Comparison of ENCODE assay signal across 20 mouse cellular contexts in genomic region chr12:85164996-85165395, GRCm38 (mm10). TPM values are rescaled to one million over a fixed set of nuclear protein-coding genes. Genes with fewer than 3 reads are reported as not detected.
DNase-seq lines count a peak whose midpoint lies in the region; ATAC-seq and TF ChIP-seq lines count a peak whose summit lies in the region.
"Had no signal": no experiment of that assay in that cellular context is flagged by ENCODE, and none has a peak within 500 bp of the region (broad histone marks: within the 10 kb centered on the region; RNA-seq: fewer than 3 reads in every experiment).

No protein-coding gene starts in this region.

- no peak overlapping the region for H3K4me3 ChIP-seq in heart, adult 2 months
- H3K4me3 ChIP-seq in heart, embryonic 10.5 days, result no peak overlapping the region
- no peak overlapping the region for H3K4me3 ChIP-seq in CH12.LX (replicated peaks in 1 of 3; ENCODE audit: low read depth in 2 of 3, low read length in 2 of 3, poor library complexity in 1 of 3)
- H3K4me3 ChIP-seq in hindbrain, embryonic 10.5 days, result no peak overlapping the region
- H3K4me3 ChIP-seq: embryonic facial prominence, embryonic 12.5 days; hindbrain, embryonic 13.5 days; intestine, embryonic 15.5 days had no signal

- no peaks in the 10 kb centered on the region for H3K27me3 ChIP-seq in heart, adult 2 months (ENCODE audit: control insufficient read depth, insufficient read depth, low read length)
- H3K27me3 ChIP-seq in heart, embryonic 10.5 days (ENCODE audit: insufficient read depth, poor library complexity, severe bottlenecking), result peaks cover 2% of the 10 kb centered on the region; the same call in 1 of the 2 replicates
- peaks cover 7% of the 10 kb centered on the region for H3K27me3 ChIP-seq in CH12.LX (replicated peaks)
- 0 out of 2 replicates have a peak, but pooled peaks cover 5% of the 10 kb centered on the region for H3K27me3 ChIP-seq in hindbrain, embryonic 10.5 days (ENCODE audit: insufficient read depth, poor library complexity, severe bottlenecking)
- H3K27me3 ChIP-seq: embryonic facial prominence, embryonic 12.5 days; hindbrain, embryonic 13.5 days; intestine, embryonic 15.5 days; Patski had no signal

- no peaks in the 10 kb centered on the region for H3K79me2 ChIP-seq in heart, adult 2 months (replicated peaks; ENCODE audit: control insufficient read depth, insufficient read depth, low read length)
- no peaks in the 10 kb centered on the region for H3K79me2 ChIP-seq in CH12.LX (replicated peaks; ENCODE audit: control insufficient read depth, extremely low read depth, insufficient read depth, poor library complexity, severe bottlenecking)

- in situ Hi-C loops in CH12.LX (cut with MboI; ENCODE audit: low pct_ligation_motif_present, low pct_unique_long_range_greater_than_20kb, low sequenced_read_pairs), result loop anchor here (10.0 to 25.0 kb wide), 3 partner anchors 130 to 497 kb away; no protein-coding TSS in a partner anchor

- no peak for TF ChIP-seq RAD21 in CH12.LX (IDR thresholded peaks at IDR 0.05; ENCODE audit: low read depth, low read length)

- peak; percentile 66 to 71 for DNase-seq in heart, adult 2 months
- no peak for DNase-seq in heart, embryonic 10.5 days (ENCODE audit: low spot score)
- peak; percentile 37 for DNase-seq in CH12.LX (ENCODE audit: extremely low read depth)
- DNase-seq in gastrocnemius, adult 8-10 months (ENCODE audit: low spot score in 2 of 2), result peak; percentile 51 to 58
- peak; percentile 54 for DNase-seq in heart, postnatal 25 days (ENCODE audit: low spot score)
- no peak for DNase-seq in hindbrain, embryonic 10.5 days (ENCODE audit: low spot score)
- no peak for DNase-seq in embryo, embryonic 11 days
- DNase-seq: adrenal gland, adult 2 months; adrenal gland, postnatal 36 days; cerebellum, adult 2 months; cerebellum, postnatal 10 days; kidney, adult 18-20 months had no signal

- intact Hi-C loops in heart, adult 2 months (cut with DNase I), result loop anchor here (5.0 kb wide), 2 partner anchors 37 to 122 kb away; partner anchors contain the start of genes Acyp1 and Zc2hc1c
- intact Hi-C loops in heart, postnatal 25 days (cut with DNase I), result no loop called here

- no peak overlapping the region for H3K9ac ChIP-seq in heart, adult 2 months (ENCODE audit: low read depth, low read length)
- H3K9ac ChIP-seq in CH12.LX (ENCODE audit: insufficient read depth, low read depth), result no peak overlapping the region
- H3K9ac ChIP-seq: embryonic facial prominence, embryonic 12.5 days; hindbrain, embryonic 13.5 days; intestine, embryonic 15.5 days had no signal

- peaks cover 2% of the 10 kb centered on the region for H3K4me1 ChIP-seq in heart, adult 2 months (ENCODE audit: control insufficient read depth, insufficient read depth, low read length)
- peaks cover 9% of the 10 kb centered on the region for H3K4me1 ChIP-seq in heart, embryonic 10.5 days
- peaks cover 3 to 40% of the 10 kb centered on the region in 2 experiments; a peak in 3 of 4 replicates for H3K4me1 ChIP-seq in CH12.LX (ENCODE audit: control insufficient read depth in 1 of 2, insufficient read depth in 2 of 2)
- H3K4me1 ChIP-seq in hindbrain, embryonic 10.5 days (replicated peaks), result peaks cover 10% of the 10 kb centered on the region

- dilution Hi-C loops in CH12.LX (cut with MboI; ENCODE audit: extremely low pct_ligation_motif_present, extremely low pct_unique_long_range_greater_than_20kb, low sequenced_read_pairs), result no loop called here

- ATAC-seq in activated CD4-positive, CD25-positive, alpha-beta regulatory T cell, adult 4 months, result no peak
- ATAC-seq: forebrain, embryonic 16.5 days; hindbrain, postnatal 0 days; intestine, embryonic 15.5 days; Patski had no signal

- H3K4me2 ChIP-seq in CH12.LX (ENCODE audit: insufficient read depth, low read depth, poor library complexity, severe bottlenecking), result no peak overlapping the region
- H3K4me2 ChIP-seq: embryonic facial prominence, embryonic 12.5 days; hindbrain, embryonic 13.5 days; intestine, embryonic 15.5 days had no signal

- no peaks in the 10 kb centered on the region for H3K36me3 ChIP-seq in heart, adult 2 months (ENCODE audit: control insufficient read depth, insufficient read depth, low read length)
- H3K36me3 ChIP-seq in heart, embryonic 10.5 days, result peaks cover 26% of the 10 kb centered on the region; the same call in 1 of the 2 replicates
- no peaks in the 10 kb centered on the region for H3K36me3 ChIP-seq in CH12.LX (replicated peaks in 1 of 2; ENCODE audit: control insufficient read depth in 1 of 2, insufficient read depth in 1 of 2, low read length in 1 of 2)
- H3K36me3 ChIP-seq in hindbrain, embryonic 10.5 days, result peaks cover 5% of the 10 kb centered on the region; the same call in 1 of the 2 replicates
- H3K36me3 ChIP-seq: intestine, embryonic 15.5 days had no signal

- WGBS in heart, adult 2 months, result 66% methylated on average over 5 of the region's 5 CpGs
- WGBS in heart, embryonic 10.5 days, result 84% methylated on average over 5 of the region's 5 CpGs
- 80% methylated on average over 5 of the region's 5 CpGs for WGBS in hindbrain, embryonic 10.5 days

- TF ChIP-seq EP300 in heart, adult 2 months (IDR thresholded peaks at IDR 0.05; ENCODE audit: insufficient read depth, low read depth, low read length), result no peak
- TF ChIP-seq EP300 in CH12.LX (IDR thresholded peaks at IDR 0.05; ENCODE audit: low read length), result 0 out of 2 replicates have a peak, but pooled peaks have one; percentile 13

- H3K27ac ChIP-seq in heart, adult 2 months, result no peak overlapping the region
- H3K27ac ChIP-seq in heart, embryonic 10.5 days, result no peak overlapping the region
- no peak overlapping the region for H3K27ac ChIP-seq in CH12.LX (ENCODE audit: insufficient read depth, low read depth)
- H3K27ac ChIP-seq in hindbrain, embryonic 10.5 days, result no peak overlapping the region
- H3K27ac ChIP-seq: embryonic facial prominence, embryonic 12.5 days; hindbrain, embryonic 13.5 days; hindbrain, postnatal 0 days; intestine, embryonic 15.5 days had no signal

- TF ChIP-seq CTCF in heart, adult 2 months (IDR thresholded peaks at IDR 0.05), result no peak
- no peak for TF ChIP-seq CTCF in CH12.LX (conservative IDR thresholded peaks at IDR 0.05 in 1 of 2, IDR thresholded peaks at IDR 0.05 in 1 of 2; ENCODE audit: low read depth in 2 of 2, low read length in 2 of 2)

- no peak for TF ChIP-seq POLR2A in heart, adult 2 months (IDR thresholded peaks at IDR 0.05; ENCODE audit: insufficient read depth, low read depth, low read length)
- TF ChIP-seq POLR2A in CH12.LX (IDR thresholded peaks at IDR 0.05; ENCODE audit: low read depth, low read length), result no peak

- H3K9me3 ChIP-seq in heart, embryonic 10.5 days, result no peaks in the 10 kb centered on the region
- H3K9me3 ChIP-seq in CH12.LX (replicated peaks; ENCODE audit: low read length), result peaks cover 6% of the 10 kb centered on the region
- H3K9me3 ChIP-seq in hindbrain, embryonic 10.5 days, result no peaks in the 10 kb centered on the region
- H3K9me3 ChIP-seq: embryonic facial prominence, embryonic 12.5 days; hindbrain, embryonic 13.5 days; intestine, embryonic 15.5 days had no signal

RNA-seq across cellular contexts. Expression of gene Pgf, which starts 12.6 kb away (rescaled TPM):
- total RNA-seq in heart, adult 2 months (2021), result 1 to 10 TPM; 5.4 to 5.7 TPM
- polyA plus RNA-seq in heart, adult 2 months (2012; rRNA removed), result 4.3 and 4.6 TPM in 2 replicates
- polyA plus RNA-seq in heart, embryonic 10.5 days (2016; fragmentation: Nextera tagmentation; extraction: Ambion mirVana), result 9.3 and 13.6 TPM in 2 replicates
- 0.34 and 0.50 TPM in 2 replicates for total RNA-seq in CH12.LX (2012; rRNA removed)
- total RNA-seq in CH12.LX (2014; rRNA removed), result 0.64 and 0.76 TPM in 2 replicates
- polyA plus RNA-seq in CH12.LX (2012; ENCODE audit: insufficient read length, low read depth), result 0.73 and 1.7 TPM in 2 replicates
- total RNA-seq in gastrocnemius, adult 8-10 months (2022), result 1 to 10 TPM in 3 of 4 experiments, under 1 TPM in 1; 0.70 to 2.1 (median 1.5) TPM
- 1 to 10 TPM; 3.3 to 4.4 TPM for total RNA-seq in heart, postnatal 25 days (2021)
- polyA plus RNA-seq in hindbrain, embryonic 10.5 days (2016; fragmentation: Nextera tagmentation; extraction: Ambion mirVana), result 5.8 and 8.0 TPM in 2 replicates
- not detected for polyA plus RNA-seq in activated CD4-positive, CD25-positive, alpha-beta regulatory T cell, adult 4 months (2017; shearing (Covaris generic))
- total RNA-seq: granulocyte monocyte progenitor cell, adult 5-6 weeks had no signal

RNA-seq across cellular contexts. Expression of gene Rps6kl1, which starts 13.9 kb away (rescaled TPM):
- 1 to 10 TPM; 2.3 to 2.4 TPM for total RNA-seq in heart, adult 2 months (2021)
- 3.4 and 5.1 TPM in 2 replicates for polyA plus RNA-seq in heart, adult 2 months (2012; rRNA removed)
- 1.4 and 1.5 TPM in 2 replicates for polyA plus RNA-seq in heart, embryonic 10.5 days (2016; fragmentation: Nextera tagmentation; extraction: Ambion mirVana)
- total RNA-seq in CH12.LX (2012; rRNA removed), result 0.21 and 0.97 TPM in 2 replicates
- 0.36 and 0.43 TPM in 2 replicates for total RNA-seq in CH12.LX (2014; rRNA removed)
- polyA plus RNA-seq in CH12.LX (2012; ENCODE audit: insufficient read length, low read depth), result 0.59 and 0.86 TPM in 2 replicates
- total RNA-seq in gastrocnemius, adult 8-10 months (2022), result under 1 TPM; 0.31 to 0.46 (median 0.32) TPM
- total RNA-seq in heart, postnatal 25 days (2021), result 1 to 10 TPM; 2.6 to 4.3 TPM
- polyA plus RNA-seq in hindbrain, embryonic 10.5 days (2016; fragmentation: Nextera tagmentation; extraction: Ambion mirVana), result 3.7 and 3.8 TPM in 2 replicates
- polyA plus RNA-seq in activated CD4-positive, CD25-positive, alpha-beta regulatory T cell, adult 4 months (2017; shearing (Covaris generic)), result under 1 TPM; 0.73 to 0.83 TPM
- total RNA-seq: granulocyte monocyte progenitor cell, adult 5-6 weeks had no signal

RNA-seq across cellular contexts. Expression of gene Eif2b2, which starts 54.3 kb away (rescaled TPM):
- total RNA-seq in heart, adult 2 months (2021), result 10 to 100 TPM; 40.3 to 45.8 TPM
- polyA plus RNA-seq in heart, adult 2 months (2012; rRNA removed), result 60.2 and 63.1 TPM in 2 replicates
- 71.5 and 91.3 TPM in 2 replicates for polyA plus RNA-seq in heart, embryonic 10.5 days (2016; fragmentation: Nextera tagmentation; extraction: Ambion mirVana)
- 123 and 138 TPM in 2 replicates for total RNA-seq in CH12.LX (2012; rRNA removed)
- total RNA-seq in CH12.LX (2014; rRNA removed), result 83.6 and 94.9 TPM in 2 replicates
- polyA plus RNA-seq in CH12.LX (2012; ENCODE audit: insufficient read length, low read depth), result 143 and 180 TPM in 2 replicates
- 10 to 100 TPM; 50.2 to 68.0 (median 60.0) TPM for total RNA-seq in gastrocnemius, adult 8-10 months (2022)
- total RNA-seq in heart, postnatal 25 days (2021), result 10 to 100 TPM; 48.2 to 49.3 TPM
- 126 and 131 TPM in 2 replicates for polyA plus RNA-seq in hindbrain, embryonic 10.5 days (2016; fragmentation: Nextera tagmentation; extraction: Ambion mirVana)
- 10 to 100 TPM; 53.5 to 76.2 TPM for polyA plus RNA-seq in activated CD4-positive, CD25-positive, alpha-beta regulatory T cell, adult 4 months (2017; shearing (Covaris generic))

RNA-seq across cellular contexts. Expression of gene Dlst, which starts 54.4 kb away (rescaled TPM):
- total RNA-seq in heart, adult 2 months (2021), result 100 to 1,000 TPM; 668 to 715 TPM
- 423 and 709 TPM in 2 replicates for polyA plus RNA-seq in heart, adult 2 months (2012; rRNA removed)
- polyA plus RNA-seq in heart, embryonic 10.5 days (2016; fragmentation: Nextera tagmentation; extraction: Ambion mirVana), result 162 and 217 TPM in 2 replicates
- total RNA-seq in CH12.LX (2012; rRNA removed) (116 and 122 TPM in 2 replicates), CH12.LX (2014; rRNA removed) (144 TPM in 2 replicates)
- polyA plus RNA-seq in CH12.LX (2012; ENCODE audit: insufficient read length, low read depth), result 165 and 208 TPM in 2 replicates
- 100 to 1,000 TPM; 236 to 267 (median 263) TPM for total RNA-seq in gastrocnemius, adult 8-10 months (2022)
- total RNA-seq in heart, postnatal 25 days (2021), result 100 to 1,000 TPM; 830 to 838 TPM
- polyA plus RNA-seq in hindbrain, embryonic 10.5 days (2016; fragmentation: Nextera tagmentation; extraction: Ambion mirVana), result 101 and 109 TPM in 2 replicates
- polyA plus RNA-seq in activated CD4-positive, CD25-positive, alpha-beta regulatory T cell, adult 4 months (2017; shearing (Covaris generic)), result 10 to 100 TPM; 59.2 to 69.7 TPM

RNA-seq across cellular contexts. Expression of gene Prox2, which starts 54.4 kb away (rescaled TPM):
- total RNA-seq in heart, adult 2 months (2021), result 1 to 10 TPM; 1.2 to 1.5 TPM
- 1.1 and 1.7 TPM in 2 replicates for polyA plus RNA-seq in heart, adult 2 months (2012; rRNA removed)
- polyA plus RNA-seq in heart, embryonic 10.5 days (2016; fragmentation: Nextera tagmentation; extraction: Ambion mirVana), result 1.9 and 2.6 TPM in 2 replicates
- 11.6 and 13.3 TPM in 2 replicates for total RNA-seq in CH12.LX (2012; rRNA removed)
- 2.4 TPM in 2 replicates for total RNA-seq in CH12.LX (2014; rRNA removed)
- 4.5 and 5.2 TPM in 2 replicates for polyA plus RNA-seq in CH12.LX (2012; ENCODE audit: insufficient read length, low read depth)
- total RNA-seq in gastrocnemius, adult 8-10 months (2022), result 1 to 10 TPM; 2.0 to 3.3 (median 2.6) TPM
- total RNA-seq in heart, postnatal 25 days (2021), result 1 to 10 TPM; 1.5 to 1.8 TPM
- 3.8 and 4.7 TPM in 2 replicates for polyA plus RNA-seq in hindbrain, embryonic 10.5 days (2016; fragmentation: Nextera tagmentation; extraction: Ambion mirVana)
- 1 to 10 TPM; 1.4 to 2.7 TPM for polyA plus RNA-seq in activated CD4-positive, CD25-positive, alpha-beta regulatory T cell, adult 4 months (2017; shearing (Covaris generic))

Comparison
In these comparisons a context has a peak if more than half of its experiments do, and no peak if none do; other contexts are left out.
1. DNase-seq: peak in heart, adult 2 months (2 of 2), CH12.LX (single experiment), gastrocnemius, adult 8-10 months (2 of 2) and heart, postnatal 25 days (single experiment); none in heart, embryonic 10.5 days (single experiment), hindbrain, embryonic 10.5 days (single experiment) and embryo, embryonic 11 days (single experiment).